Mouse (Mus musculus) megakaryocyte-erythroid progenitor cell, adult 5 weeks (primary cell): ENCODE results near the gene Rsph3b. TPM values are rescaled to one million over a fixed set of nuclear protein-coding genes. Genes with fewer than 3 reads are reported as not detected.

Experiments used
- polyA plus RNA-seq: library from polyadenylated mRNA; stranded (reverse); fragments of >175 nt; gene quantifications from 2 replicates; pipeline ENCODE4 v1.2.3, GENCODE M21; 2012

Gene Rsph3b
- polyA plus RNA-seq, result 53.8 and 57.6 TPM in 2 replicates

GRCm38 (mm10) chr17:6947984-6948768, at the start of gene Rsph3b:
Gene Rsph3b (minus strand): TSS chr17:6948682.

GRCm38 (mm10) chr17:6978287-6979248, 30.1 kb upstream of the Rsph3b start, which contains the start of gene Gm49721:
Gene Gm49721 (plus strand): TSS chr17:6978904.

GRCm38 (mm10) chr17:6970334-6970733, 21.9 kb upstream of the Rsph3b start, which contains the start of gene Rnaset2b:
Gene Rnaset2b (plus strand): TSS chr17:6970634.

DNA sequence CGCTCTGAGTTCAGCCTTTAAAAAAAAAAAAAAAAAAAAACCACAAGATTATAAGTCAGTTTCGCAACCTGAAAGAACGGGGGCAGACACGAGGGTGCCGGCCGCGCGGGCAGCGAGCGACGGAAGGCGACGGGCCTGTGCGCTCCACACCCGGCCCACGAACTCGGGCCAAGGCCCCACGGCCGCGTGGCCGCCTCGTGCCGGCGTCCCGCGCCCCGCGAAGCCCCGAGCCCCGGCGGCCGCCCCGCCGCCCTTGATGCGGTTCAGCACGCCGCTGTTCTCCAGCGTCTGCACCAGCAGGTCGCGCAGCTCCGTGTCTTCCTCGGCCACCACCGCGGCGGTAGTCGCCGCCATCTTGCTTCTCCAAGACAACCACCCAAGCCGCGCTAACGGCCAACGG, 12.3 kb upstream of the Rsph3b start, which contains the start of gene Tagap1:
Tagap1 (minus strand) TSS at position 381 of the 400 bp plus-strand sequence.

Other genes with a start within 250 kb of the Rsph3b start
- gene Ezr, start 165.9 kb downstream of the Rsph3b start, polyA plus RNA-seq, result 288 and 493 TPM in 2 replicates
- gene Tagap1, start 12.5 kb upstream of the Rsph3b start, polyA plus RNA-seq, result 9.3 and 9.6 TPM in 2 replicates
- gene Rnaset2b, start 22.0 kb upstream of the Rsph3b start, polyA plus RNA-seq, result 1,041 and 1,496 TPM in 2 replicates
- gene Gm49721, start 30.2 kb upstream of the Rsph3b start, polyA plus RNA-seq, result not detected in 2 replicates
- gene Gm1604a, start 76.9 kb upstream of the Rsph3b start, polyA plus RNA-seq, result 22.3 and 32.0 TPM in 2 replicates
- 4.6 and 7.2 TPM in 2 replicates for gene Rps6ka2, start 221.4 kb upstream of the Rsph3b start, polyA plus RNA-seq